Mouse (Mus musculus): ENCODE measurements around the gene Scaf8.
A peak's percentile ranks its signal among the peaks of the same experiment; 100 is the strongest.
"Not testable (repeated sequence)": the region's sequence is repeated elsewhere in the genome, so short reads cannot be mapped to it uniquely, and the experiment has no call there.

The Scaf8 gene

DNA sequence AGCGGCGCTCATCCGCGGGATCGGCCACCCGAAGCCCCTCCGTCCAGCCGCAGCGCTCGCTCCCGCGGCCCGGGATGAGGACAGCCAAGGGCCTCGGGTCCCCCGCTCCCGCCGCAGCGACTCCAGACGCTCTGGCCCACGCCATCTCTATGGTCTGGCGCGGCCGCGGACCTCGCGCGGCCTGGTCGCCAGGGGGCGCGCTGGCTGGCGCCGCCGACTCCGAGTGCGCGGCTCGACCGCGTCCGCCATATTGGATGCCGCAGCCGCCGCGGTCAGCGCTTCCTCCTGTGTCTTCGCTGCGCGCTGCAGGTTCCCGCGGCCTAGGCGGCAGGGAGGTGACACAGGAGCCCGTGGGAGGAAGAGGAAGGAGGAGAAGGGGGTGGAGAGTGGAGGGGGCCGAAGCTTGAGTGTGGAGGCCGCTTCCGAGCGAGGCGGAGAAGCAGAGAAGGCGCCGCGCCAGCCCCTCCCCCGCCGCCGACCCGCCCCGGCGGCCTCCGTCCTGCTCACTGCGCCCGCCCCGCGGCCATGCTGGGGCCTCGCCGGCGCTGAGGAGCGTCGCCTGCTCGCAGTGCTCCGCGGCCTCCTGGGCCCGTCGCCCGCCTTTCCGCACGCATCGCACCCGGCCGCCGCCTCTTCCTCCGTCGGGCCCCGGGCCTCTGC is at the start of gene Scaf8:
TSS of gene Scaf8 (plus strand) at position 253 of the 660 bp plus-strand sequence.
- peak; percentile 91 to 94 for DNase-seq (ENCODE audit: low spot score in 2 of 2)

DNA sequence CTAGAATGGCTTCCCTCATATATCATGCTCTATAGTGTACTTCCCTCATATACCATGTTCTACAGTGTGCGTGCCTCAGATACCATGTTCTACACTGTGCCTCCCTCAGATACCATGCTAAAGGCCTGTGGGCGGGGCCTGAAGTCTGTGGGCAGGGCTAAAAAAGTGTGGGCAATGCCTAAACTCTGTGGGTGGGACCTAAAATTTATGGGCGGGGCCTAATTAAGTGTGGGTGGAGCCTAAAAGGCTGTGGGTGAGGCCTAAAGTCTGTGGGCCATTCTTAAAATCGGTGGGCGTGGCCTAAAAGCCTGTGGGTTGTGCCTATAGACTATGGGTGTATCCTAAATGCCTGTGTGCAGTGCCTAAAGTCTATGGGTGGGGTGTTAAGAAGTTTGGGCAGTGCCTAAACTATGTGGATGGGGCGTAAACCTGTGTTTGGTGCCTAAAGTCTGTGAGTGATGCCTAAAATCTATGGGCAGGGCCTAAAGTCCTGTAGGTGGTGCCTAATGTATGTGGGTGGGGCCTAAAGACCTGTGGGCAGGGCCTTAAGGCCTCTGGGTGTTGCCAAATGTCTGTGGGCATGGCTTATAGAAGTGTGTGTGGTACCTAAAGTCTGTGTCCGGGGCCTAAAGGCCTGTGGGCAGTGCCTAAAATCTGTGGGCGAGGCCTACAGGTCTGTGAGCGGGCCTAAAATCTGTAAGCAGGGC is 39.5 kb upstream of the Scaf8 start:
- DNase-seq (ENCODE audit: low spot score in 2 of 2), result no peak

DNA sequence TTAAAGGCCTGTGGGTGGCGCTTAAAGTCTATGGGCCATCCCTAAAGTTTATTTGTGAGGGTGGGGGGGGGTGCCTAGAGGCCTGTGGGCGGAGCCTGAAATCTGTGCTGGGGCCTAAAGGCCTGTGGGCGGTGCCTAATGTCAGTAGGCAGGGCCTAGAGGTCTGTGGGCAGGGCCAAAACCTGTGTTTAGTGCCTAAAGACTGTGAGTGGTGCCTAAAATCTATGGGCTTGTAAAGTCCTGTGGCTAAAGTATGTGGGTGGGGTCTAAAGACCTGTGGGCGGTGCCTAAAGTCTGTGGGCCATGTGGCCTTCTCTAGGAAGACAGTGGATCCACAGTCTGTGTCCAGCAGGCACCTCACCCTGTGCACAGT is 38.9 kb upstream of the Scaf8 start:
- DNase-seq (ENCODE audit: low spot score in 2 of 2), result no peak

DNA sequence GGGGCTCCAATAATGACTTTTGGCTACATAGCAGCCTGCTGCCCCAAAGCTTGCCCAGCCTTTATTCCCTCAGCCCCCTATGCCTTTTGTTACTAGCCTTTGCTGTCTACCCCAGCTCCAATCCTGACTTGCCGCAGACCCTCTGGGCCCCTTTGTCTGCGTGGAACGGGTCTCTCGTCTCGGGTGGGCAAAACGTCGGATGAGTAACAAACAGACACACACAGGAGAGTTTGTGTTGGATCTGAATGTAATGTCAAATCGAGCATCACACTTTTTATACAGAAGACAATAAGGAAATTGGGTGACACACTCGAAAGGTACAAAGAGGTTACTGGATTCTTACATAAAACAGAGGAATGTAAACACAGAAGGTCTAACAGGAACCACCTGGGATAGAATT is 36.8 kb upstream of the Scaf8 start:
- not testable (repeated sequence) for DNase-seq (ENCODE audit: low spot score in 2 of 2)

DNA sequence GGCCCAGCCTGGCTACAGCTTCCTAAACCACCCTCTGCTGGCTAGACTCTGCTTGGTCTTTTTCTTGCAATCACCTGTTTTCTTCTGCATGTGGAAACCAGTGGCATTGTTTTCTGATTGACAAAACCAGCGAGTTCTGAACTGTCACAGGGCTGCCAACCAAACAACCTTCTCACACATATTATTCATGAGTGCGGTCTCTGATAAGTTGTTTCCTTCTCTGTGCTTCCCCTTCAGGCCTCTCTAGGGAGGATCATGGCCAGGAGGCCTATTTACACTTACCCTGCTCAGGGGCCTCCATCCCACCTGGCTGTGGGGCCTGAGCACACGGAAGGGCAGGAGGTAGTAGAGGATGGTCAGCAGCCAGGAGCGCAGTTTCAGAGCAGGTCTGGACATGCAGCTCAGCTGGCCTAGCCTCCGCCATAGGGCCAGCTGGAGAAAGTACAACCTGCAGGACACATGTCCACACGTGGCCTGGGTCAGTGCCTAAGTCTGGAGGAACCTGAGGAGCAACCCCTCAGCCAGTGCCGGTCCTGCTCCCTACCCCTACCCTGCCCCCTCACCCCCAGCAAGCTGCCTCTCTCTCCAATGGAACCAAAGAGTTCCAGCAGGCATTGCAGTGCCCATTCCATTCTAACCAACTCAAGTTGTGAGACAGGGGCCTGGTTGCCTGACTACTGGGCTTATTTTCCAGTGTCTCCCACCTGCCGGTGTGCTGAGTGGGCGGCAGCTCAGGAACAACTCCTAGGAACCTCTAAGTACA is 34.0 kb upstream of the Scaf8 start:
- not testable (repeated sequence) for DNase-seq (ENCODE audit: low spot score in 2 of 2)

DNA sequence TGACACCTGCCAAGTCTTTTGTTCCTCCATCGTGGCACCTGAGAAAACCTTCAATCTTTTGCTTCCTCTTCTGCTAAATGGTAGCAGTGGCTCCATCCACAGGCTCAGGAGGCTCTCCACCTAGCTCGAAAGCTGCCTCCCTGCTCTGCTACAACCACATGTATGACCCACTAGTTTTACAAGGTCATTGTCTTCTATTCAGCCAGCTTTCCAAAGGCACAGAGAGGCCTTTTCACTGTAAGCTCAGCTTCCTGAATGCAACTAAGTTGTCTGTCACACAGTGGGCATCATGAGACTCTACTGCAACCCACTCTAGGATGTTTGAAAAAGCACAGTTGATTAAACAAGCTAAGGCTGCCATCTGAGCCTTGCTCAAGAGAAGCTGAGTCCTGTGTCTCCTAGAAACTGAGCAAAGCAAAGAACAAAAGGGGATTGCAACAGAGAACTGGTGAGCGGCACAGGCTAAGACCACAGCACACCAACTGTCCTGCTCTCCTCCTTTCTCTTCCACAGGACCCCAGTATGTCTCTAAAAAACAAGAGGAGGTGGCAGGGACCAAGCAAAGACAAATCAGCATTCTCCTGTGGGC is 33.2 kb upstream of the Scaf8 start:
- DNase-seq (ENCODE audit: low spot score in 2 of 2), result peak; percentile 98 to 100

DNA sequence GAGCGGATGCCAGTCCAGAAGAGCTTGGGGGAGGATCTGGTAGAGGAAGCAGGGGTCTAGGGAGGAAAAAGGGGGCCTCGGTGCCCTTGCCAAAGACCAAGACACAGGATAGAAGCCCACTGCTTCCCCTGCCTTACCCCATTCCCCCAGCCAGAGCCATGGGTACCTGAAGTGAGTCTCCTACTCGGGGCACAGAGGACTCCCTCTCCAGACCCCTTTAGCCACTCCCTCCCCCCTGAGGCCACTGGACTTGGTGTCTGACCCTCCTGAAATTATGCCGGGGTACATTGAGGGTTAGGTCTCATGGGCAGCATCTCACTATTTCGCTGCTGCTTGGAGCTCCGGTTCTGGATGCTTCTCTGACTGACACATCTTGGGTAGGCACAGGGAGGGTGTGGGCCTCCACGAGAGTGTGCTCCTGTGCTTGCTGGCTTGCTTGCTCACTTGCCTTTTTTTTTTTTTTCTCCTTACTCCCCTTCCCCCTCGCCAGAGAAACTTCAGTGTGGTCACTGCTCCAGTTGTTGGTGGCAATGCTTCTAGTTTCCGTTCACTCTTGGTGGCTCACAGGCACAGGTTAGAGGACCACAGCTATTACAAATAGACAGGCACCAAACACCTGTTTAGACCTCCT is 32.5 kb upstream of the Scaf8 start:
- DNase-seq (ENCODE audit: low spot score in 2 of 2), result peak in 1 of 2 experiments; percentile 49

DNA sequence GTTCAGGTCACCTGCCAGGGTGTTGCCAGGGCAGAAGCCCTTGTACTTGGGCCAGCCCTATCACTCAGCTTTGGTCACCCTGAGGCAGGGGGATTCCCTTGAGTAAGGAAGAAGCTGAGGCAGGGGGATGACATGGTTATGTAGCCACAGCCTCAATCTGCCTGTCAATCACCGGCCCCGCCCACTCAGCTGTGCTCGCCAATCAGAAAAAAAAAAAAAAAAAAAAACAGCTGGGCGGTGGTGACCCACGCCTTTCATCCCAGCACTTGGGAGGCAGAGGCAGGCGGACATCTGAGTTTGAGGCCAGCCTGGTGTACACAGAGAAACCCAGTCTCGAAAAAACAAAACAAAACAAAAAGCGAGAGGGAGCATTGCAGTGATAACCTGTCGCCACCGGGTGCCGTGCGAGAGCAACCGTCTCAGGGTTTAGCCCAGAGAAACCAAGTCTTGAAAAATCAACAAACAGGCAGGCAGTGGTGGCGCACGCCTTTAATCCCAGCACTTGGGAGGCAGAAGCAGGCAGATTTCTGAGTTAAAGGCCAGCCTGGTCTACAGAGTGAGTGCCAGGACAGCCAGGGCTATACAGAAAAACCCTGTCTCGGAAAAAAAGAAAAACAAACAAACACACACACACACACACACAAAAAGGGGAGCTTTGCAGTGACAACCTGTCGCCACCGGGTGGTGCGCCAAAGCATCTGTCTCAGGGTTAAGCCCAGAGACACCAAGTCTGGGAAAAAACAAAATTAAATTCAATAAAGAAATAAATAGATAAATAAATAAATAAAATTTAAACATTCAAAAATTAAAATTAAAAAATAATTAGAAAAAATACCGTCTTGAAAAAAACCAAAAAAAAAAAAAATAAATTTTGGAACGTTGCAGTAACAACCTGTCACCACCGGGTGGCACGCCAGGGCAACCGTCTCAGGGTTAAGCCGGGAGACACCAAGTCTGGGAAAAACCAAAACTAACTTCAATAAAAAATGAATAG is 31.7 kb upstream of the Scaf8 start:
- peak; percentile 61 to 63 for DNase-seq (ENCODE audit: low spot score in 2 of 2)

DNA sequence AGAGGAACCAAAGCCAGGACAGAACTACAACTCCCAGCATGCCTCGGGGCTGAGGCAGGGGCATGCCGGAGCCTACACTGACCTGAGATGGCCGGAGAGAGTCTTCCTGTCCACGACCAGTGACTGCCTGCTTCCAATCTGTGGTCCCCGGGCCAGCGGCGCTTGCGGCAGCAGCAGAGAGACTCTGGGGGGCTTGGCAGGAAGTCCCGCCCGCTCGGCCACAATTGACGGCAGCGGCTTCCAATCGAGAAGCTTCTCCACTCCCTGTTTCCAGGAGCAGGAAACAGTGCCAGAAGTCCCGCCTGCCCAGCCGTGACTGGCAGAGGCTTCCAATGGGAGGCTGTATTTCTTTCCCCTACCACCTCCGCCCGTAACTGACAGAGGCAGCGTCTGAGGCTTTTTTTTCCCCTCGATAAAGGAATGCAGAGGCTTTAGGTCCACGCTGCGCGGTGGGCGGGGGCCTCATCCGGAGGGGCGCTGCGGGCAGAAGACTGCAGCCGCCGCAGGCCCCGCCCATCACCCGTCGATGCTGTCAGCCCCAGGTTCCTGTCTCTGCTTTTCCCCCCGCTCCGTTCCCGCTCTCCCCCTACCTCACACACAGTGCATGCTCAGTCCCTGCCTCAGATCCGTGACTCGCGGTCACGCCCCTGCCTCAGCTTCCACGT is 30.8 kb upstream of the Scaf8 start:
- DNase-seq (ENCODE audit: low spot score in 2 of 2), result peak; percentile 94 to 95

DNA sequence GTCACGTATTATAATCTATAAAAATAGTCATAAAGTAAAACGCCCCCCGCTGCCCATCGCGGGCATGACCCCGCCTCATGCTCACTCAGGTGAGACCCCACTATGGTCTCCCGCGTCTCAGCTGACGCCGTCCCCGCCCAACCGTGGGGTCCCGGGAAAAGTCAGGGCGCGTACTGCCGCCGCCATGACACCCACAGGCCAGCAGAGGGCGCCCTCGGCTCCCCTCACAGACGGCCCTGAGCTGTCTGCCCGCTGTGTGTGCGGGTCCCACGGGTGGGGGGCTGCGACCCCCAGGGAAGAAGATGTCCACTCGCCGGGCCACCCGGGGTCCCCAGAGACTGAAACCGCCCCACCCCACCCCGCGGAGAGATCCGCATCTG is 30.2 kb upstream of the Scaf8 start:
- DNase-seq (ENCODE audit: low spot score in 2 of 2), result peak; percentile 79 to 87

DNA sequence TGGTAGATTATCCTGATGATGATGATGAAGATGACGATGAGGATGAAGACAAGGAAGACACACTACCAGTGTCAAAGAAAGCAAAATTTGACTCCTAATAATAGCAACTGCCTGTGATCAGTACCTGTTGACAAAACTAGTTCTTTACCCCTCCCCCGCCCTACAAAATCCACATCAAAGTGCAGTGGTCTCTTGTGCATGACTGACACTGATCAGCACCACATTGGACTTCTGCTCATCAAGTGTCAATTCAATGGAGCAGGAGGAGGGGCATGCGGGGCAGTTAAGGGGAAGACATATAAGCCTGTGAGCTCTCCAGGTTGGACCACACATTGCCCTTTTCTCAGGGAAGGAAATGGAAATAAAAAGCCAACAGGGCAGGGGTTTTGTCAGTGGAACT is 29.6 kb upstream of the Scaf8 start:
- no peak for DNase-seq (ENCODE audit: low spot score in 2 of 2)

DNA sequence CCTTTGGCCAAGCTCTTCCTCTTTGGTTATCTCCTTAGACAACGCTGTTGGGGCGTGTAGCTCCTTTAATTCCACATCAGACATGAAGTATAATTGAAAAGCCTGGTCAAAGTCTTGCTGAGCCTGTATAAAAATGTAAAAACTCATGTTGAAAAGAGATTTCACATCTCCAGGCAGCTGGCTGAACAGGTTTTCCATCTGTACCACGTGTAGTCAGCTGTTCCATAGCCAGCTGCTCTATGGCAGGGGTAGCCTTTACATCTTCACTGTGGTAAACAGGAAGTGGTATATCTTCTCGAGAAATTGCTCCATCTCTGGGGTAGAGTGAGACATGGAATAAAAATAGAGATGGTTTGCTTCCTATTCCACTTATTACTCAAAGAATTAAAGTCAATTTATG is 22.1 kb upstream of the Scaf8 start:
- DNase-seq (ENCODE audit: low spot score in 2 of 2), result no peak

DNA sequence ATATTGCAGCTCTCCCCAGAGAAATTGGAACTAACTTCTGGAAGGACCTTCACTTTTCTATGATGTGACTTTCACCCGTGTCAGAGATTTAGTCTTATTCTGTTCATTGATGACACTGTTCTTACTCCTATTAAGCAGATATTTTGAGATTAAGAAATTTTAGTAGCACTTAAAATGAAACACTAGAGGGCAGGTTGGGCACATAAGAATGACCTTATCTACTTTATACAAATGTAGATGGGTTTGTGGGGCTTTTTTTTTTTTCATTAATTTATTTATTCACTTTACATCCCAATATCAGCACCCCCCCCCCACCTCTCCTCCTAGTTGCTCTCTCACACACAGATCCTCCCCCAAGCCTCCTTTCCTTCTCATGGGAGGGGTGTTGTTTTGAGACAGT is 15.5 kb upstream of the Scaf8 start:
- DNase-seq (ENCODE audit: low spot score in 2 of 2), result not testable (repeated sequence)

DNA sequence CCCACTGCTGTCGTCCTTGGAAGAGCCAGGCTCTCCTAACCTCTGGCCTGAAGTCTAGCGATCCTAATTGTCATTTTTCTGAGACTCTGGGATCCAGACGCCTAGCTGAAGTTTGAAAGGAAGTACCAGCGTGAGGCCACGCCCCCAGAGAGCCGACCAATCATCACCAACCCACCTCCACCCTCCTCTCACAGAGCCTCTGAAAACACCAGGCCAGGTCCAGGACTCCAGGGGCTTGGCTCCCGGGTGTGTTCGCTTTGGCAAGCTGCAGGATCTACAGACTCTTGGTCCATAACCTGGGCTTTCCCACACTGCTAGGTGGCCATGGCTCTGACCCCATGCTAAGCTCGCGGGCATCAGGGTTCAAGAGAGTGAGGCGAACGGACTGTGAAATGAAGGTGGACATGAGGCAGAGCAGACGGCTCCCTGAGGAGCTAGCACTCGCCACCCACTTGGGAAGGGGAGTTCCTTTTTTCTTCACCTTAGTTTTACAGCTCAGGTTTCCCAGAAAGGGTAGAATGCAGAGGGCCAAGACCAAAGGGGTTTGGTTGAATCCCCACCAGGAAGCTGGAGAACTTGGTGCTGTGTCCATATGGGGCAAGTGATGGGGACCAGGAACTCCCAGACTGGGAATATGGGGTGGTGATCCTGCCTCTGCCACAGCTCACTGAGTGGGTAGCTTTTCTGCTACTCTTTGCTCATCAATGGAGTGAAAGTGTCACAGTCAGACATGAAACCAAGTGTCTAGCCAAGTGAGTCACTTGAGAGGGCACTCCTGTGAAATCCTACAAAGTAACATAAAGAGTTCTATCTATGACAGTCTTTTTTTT is 12.2 kb upstream of the Scaf8 start:
- no peak for DNase-seq (ENCODE audit: low spot score in 2 of 2)

DNA sequence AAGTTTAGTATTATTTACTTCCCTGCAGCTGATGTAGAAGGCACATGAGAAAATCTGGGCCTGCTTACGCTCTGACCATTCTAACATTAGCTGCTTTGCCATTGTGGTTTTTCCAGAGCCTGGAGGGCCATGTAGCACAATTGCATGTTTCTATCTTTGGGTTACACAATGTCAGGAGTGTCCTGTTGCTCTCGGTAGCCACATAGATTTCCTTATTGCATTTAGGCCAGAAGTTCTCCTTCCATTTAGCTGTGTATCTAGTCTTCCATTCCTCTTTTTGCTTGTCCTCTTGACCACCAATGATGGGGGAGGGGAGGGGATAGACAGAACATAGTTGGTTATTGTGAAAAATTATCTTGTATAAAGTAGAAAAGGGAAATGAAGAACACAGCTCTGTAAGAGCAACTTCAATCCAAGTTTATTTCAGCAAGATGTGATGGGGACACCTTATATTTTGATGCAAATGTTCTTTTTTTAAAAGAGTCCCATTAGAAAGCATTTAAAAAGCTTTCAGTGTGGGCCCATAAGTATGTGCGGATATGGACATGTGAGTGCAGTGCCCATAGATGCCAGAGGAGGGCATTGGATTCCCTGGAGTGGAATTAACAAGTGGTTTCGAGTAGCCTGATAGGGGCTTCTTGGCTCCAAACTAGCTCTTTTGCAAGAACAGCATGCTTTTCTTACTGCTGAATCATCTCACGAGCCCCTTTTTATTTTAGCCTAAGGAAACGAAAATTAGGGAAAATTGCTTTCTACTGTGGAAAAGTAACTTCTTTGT is 10.4 kb upstream of the Scaf8 start:
- no peak for DNase-seq (ENCODE audit: low spot score in 2 of 2)

DNA sequence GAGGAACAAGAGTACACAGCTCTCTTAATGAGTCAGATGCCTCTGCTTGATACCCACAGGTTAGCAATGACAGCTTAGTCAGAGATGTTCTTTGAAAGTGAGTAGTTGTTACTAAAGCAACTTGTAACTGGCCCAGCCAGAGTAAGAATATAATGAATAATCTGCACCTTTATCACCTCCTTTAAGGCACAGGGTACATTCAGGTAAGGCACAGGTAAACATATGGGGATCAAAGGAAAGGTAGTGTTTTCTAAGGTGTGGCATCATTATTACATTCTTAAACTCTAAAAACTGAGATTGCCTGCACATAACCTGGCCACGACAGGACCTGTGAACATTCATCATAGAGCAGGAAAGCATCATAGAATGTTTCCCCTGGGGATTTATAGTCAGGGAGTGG is 9.8 kb upstream of the Scaf8 start:
- DNase-seq (ENCODE audit: low spot score in 2 of 2), result no peak

DNA sequence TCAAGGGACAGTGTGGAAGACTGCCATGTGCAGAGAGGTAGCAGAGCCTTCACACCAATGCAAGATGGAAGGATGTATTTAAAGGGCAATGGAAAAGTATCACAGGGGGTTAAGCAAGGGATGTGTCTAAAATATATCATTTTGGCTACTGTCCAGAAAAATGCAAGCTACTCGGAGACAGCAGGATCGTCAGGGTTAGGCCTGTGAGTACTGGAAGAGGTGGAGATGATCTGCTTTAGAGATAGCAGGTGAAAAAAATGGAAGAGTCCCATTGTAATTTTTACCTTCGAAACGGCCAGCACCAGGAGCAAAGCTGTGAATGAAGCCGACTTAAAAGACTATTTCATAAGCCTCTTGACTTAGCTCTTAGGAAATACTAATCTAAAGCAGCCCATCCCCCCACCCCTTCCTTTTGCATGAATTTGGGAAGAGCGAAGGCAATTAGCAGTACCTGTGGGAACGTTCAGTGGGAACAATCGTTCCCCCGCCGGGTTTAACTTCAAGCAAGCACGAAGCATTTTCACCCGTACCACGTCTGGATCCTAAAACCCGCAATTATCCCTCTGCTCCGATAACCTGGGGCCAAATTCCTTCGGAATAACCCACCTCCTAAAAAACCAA is 925 bp upstream of the Scaf8 start:
- no peak for DNase-seq (ENCODE audit: low spot score in 2 of 2)

DNA sequence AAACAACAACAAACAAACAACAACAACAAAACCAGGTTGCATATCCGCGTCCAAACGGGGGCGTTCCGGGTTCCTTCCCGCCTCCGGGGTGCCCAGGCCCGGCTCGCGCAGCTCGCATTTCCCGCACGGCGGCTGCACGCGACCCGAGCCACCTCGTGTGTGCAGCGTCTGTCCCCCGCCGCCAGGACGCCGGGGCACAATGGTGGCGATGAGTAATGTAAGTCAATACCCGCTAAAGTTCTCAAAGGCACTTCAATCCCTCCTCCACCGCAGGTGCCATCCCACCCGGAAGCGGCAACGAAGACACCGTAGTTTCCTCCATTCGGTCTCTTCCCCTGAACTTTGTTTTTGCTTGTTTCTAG is 433 bp upstream of the Scaf8 start:
- DNase-seq (ENCODE audit: low spot score in 2 of 2), result no peak
